Mouse (Mus musculus): ENCODE data around the gene Tex45. TPM values are rescaled to one million over a fixed set of nuclear protein-coding genes. Genes with fewer than 3 reads are reported as not detected.
A peak's percentile ranks its signal among the peaks of the same experiment; 100 is the strongest.

Gene Tex45
- polyA plus RNA-seq, 1 experiment from 2014 or later = not detected

- Histone ChIP-seq H3K4me2 (ENCODE audit: low read depth, low read length) (no peak overlapping the region), H3K4me1 (ENCODE audit: insufficient read depth) (0 out of 2 replicates have a peak, but pooled peaks cover 9% of the 10 kb centered on the region), H3K36me3 (replicated peaks; ENCODE audit: insufficient read depth, low read length) (no peaks in the 10 kb centered on the region), H3K4me3 (ENCODE audit: low read depth, low read length) (no peak overlapping the region), H3K27me3 (ENCODE audit: insufficient read depth, low read length) (peaks cover 7% of the 10 kb centered on the region; the same call in 1 of the 2 replicates), H3K27ac (ENCODE audit: low read depth) (no peak overlapping the region), H3K9ac (replicated peaks) (no peak overlapping the region), H3K9me3 (ENCODE audit: low read length) (no peaks in the 10 kb centered on the region)
- 63% methylated on average over 4 of the region's 4 CpGs for WGBS (ENCODE audit: insufficient replicate concordance)
- DNase-seq (no peak), ATAC-seq (no peak)
- TF ChIP-seq EP300 (IDR thresholded peaks at IDR 0.05; ENCODE audit: low read depth) = no peak
- no peak for TF ChIP-seq CTCF (IDR thresholded peaks at IDR 0.05; ENCODE audit: low read depth)
Measured at GRCm38 (mm10) chr8:3480221-3480785, 9.6 kb downstream of the Tex45 start.

GRCm38 (mm10) chr8:3481605-3482004 lies 10.9 kb downstream of the Tex45 start:
- Histone ChIP-seq H3K4me1 (ENCODE audit: insufficient read depth) (0 out of 2 replicates have a peak, but pooled peaks cover 9% of the 10 kb centered on the region), H3K36me3 (replicated peaks; ENCODE audit: insufficient read depth, low read length) (no peaks in the 10 kb centered on the region), H3K27ac (ENCODE audit: low read depth) (no peak overlapping the region), H3K4me3 (ENCODE audit: low read depth, low read length) (no peak overlapping the region), H3K4me2 (ENCODE audit: low read depth, low read length) (no peak overlapping the region), H3K27me3 (ENCODE audit: insufficient read depth, low read length) (peaks cover 3% of the 10 kb centered on the region; the same call in 1 of the 2 replicates), H3K9me3 (ENCODE audit: low read length) (no peaks in the 10 kb centered on the region), H3K9ac (replicated peaks) (no peak overlapping the region)
- TF ChIP-seq EP300 (IDR thresholded peaks at IDR 0.05; ENCODE audit: low read depth) (no peak), CTCF (IDR thresholded peaks at IDR 0.05; ENCODE audit: low read depth) (no peak)
- peak; percentile 70 for ATAC-seq
- 52% methylated on average over 5 of the region's 5 CpGs for WGBS (ENCODE audit: insufficient replicate concordance)
- DNase-seq = no peak

- no peak for ATAC-seq
- no peak overlapping the region for H3K4me2 ChIP-seq (ENCODE audit: low read depth, low read length)
- no peak for TF ChIP-seq CTCF (IDR thresholded peaks at IDR 0.05; ENCODE audit: low read depth)
- TF ChIP-seq EP300 (IDR thresholded peaks at IDR 0.05; ENCODE audit: low read depth) = no peak
- no peak overlapping the region for H3K4me3 ChIP-seq (ENCODE audit: low read depth, low read length)
- peaks cover 3% of the 10 kb centered on the region; the same call in 1 of the 2 replicates for H3K27me3 ChIP-seq (ENCODE audit: insufficient read depth, low read length)
- 82% methylated on average over 22 of the region's 22 CpGs for WGBS (ENCODE audit: insufficient replicate concordance)
- no peak overlapping the region for H3K27ac ChIP-seq (ENCODE audit: low read depth)
- DNase-seq = no peak
- H3K9ac ChIP-seq (replicated peaks) = no peak overlapping the region
- no peaks in the 10 kb centered on the region for H3K36me3 ChIP-seq (replicated peaks; ENCODE audit: insufficient read depth, low read length)
- H3K9me3 ChIP-seq (ENCODE audit: low read length) = no peaks in the 10 kb centered on the region
- 0 out of 2 replicates have a peak, but pooled peaks cover 9% of the 10 kb centered on the region for H3K4me1 ChIP-seq (ENCODE audit: insufficient read depth)
Measured at GRCm38 (mm10) chr8:3482240-3482740, 11.6 kb downstream of the Tex45 start.

GRCm38 (mm10) chr8:3483546-3483945 lies 12.9 kb downstream of the Tex45 start:
- DNase-seq (no peak), ATAC-seq (no peak)
- H3K9ac ChIP-seq (replicated peaks) = no peak overlapping the region
- H3K4me1 ChIP-seq (ENCODE audit: insufficient read depth) = 0 out of 2 replicates have a peak, but pooled peaks cover 9% of the 10 kb centered on the region
- H3K4me2 ChIP-seq (ENCODE audit: low read depth, low read length) = no peak overlapping the region
- TF ChIP-seq EP300 (IDR thresholded peaks at IDR 0.05; ENCODE audit: low read depth) = no peak
- TF ChIP-seq CTCF (IDR thresholded peaks at IDR 0.05; ENCODE audit: low read depth) = no peak
- no peaks in the 10 kb centered on the region for H3K27me3 ChIP-seq (ENCODE audit: insufficient read depth, low read length)
- H3K9me3 ChIP-seq (ENCODE audit: low read length) = no peaks in the 10 kb centered on the region
- WGBS (ENCODE audit: insufficient replicate concordance) = 50% methylated on average over 7 of the region's 7 CpGs
- no peak overlapping the region for H3K4me3 ChIP-seq (ENCODE audit: low read depth, low read length)
- no peaks in the 10 kb centered on the region for H3K36me3 ChIP-seq (replicated peaks; ENCODE audit: insufficient read depth, low read length)
- H3K27ac ChIP-seq (ENCODE audit: low read depth) = no peak overlapping the region

- TF ChIP-seq CTCF (IDR thresholded peaks at IDR 0.05; ENCODE audit: low read depth) (no peak), EP300 (IDR thresholded peaks at IDR 0.05; ENCODE audit: low read depth) (no peak)
- Histone ChIP-seq H3K27me3 (ENCODE audit: insufficient read depth, low read length) (no peaks in the 10 kb centered on the region), H3K4me2 (ENCODE audit: low read depth, low read length) (no peak overlapping the region), H3K27ac (ENCODE audit: low read depth) (no peak overlapping the region), H3K36me3 (replicated peaks; ENCODE audit: insufficient read depth, low read length) (no peaks in the 10 kb centered on the region), H3K4me1 (ENCODE audit: insufficient read depth) (0 out of 2 replicates have a peak, but pooled peaks cover 6% of the 10 kb centered on the region), H3K9ac (replicated peaks) (no peak overlapping the region), H3K4me3 (ENCODE audit: low read depth, low read length) (no peak overlapping the region), H3K9me3 (ENCODE audit: low read length) (no peaks in the 10 kb centered on the region)
- no peak for ATAC-seq
- 25% methylated on average over 5 of the region's 5 CpGs for WGBS (ENCODE audit: insufficient replicate concordance)
- DNase-seq = no peak
Measured at GRCm38 (mm10) chr8:3485192-3485591, 14.5 kb downstream of the Tex45 start.

- TF ChIP-seq CTCF (IDR thresholded peaks at IDR 0.05; ENCODE audit: low read depth) (no peak), EP300 (IDR thresholded peaks at IDR 0.05; ENCODE audit: low read depth) (no peak)
- peak within 1 kb of the TSS; percentile 78 for H3K4me3 ChIP-seq (ENCODE audit: low read depth, low read length)
- peak within 1 kb of the TSS; percentile 91 for H3K9ac ChIP-seq (replicated peaks)
- H3K9me3 ChIP-seq (ENCODE audit: low read length) = no peaks in the 10 kb centered on the region
- peak; percentile 76 for DNase-seq
- ATAC-seq = peak; percentile 87
- H3K4me2 ChIP-seq (ENCODE audit: low read depth, low read length) = peak within 1 kb of the TSS; percentile 79
- under 1% methylated on average over 53 of the region's 64 CpGs for WGBS (ENCODE audit: insufficient replicate concordance)
- H3K27ac ChIP-seq (ENCODE audit: low read depth) = peak within 1 kb of the TSS; percentile 35
- peaks cover 10% of the 10 kb centered on the region; the same call in 1 of the 2 replicates for H3K4me1 ChIP-seq (ENCODE audit: insufficient read depth)
- H3K27me3 ChIP-seq (ENCODE audit: insufficient read depth, low read length) = no peaks in the 10 kb centered on the region
- H3K36me3 ChIP-seq (replicated peaks; ENCODE audit: insufficient read depth, low read length) = peaks cover 11% of the 10 kb centered on the region
Measured at GRCm38 (mm10) chr8:3492901-3493844, 22.5 kb downstream of the Tex45 start, which contains the start of gene Zfp358. Gene Zfp358, plus strand, starts transcription at chr8:3493138.

All from liver, postnatal 0 days (tissue).